ENCODE assay signal across 9 mouse cellular contexts in genomic region chr16:96159091-96159731, GRCm38 (mm10). TPM values are rescaled to one million over a fixed set of nuclear protein-coding genes. Genes with fewer than 3 reads are reported as not detected.
A peak's percentile ranks its signal among the peaks of the same experiment; 100 is the strongest.
DNase-seq lines count a peak whose midpoint lies in the region; ATAC-seq and TF ChIP-seq lines count a peak whose summit lies in the region.
"Had no signal": no experiment of that assay in that cellular context is flagged by ENCODE, and none has a peak within 500 bp of the region (broad histone marks: within the 10 kb centered on the region; RNA-seq: fewer than 3 reads in every experiment).

No protein-coding gene starts in this region.

- peaks cover 9% of the 10 kb centered on the region; the same call in 1 of the 2 replicates for H3K36me3 ChIP-seq in embryonic facial prominence, embryonic 14.5 days (ENCODE audit: control insufficient read depth, insufficient read depth, low read length)
- H3K36me3 ChIP-seq in heart, embryonic 13.5 days = peaks cover 32% of the 10 kb centered on the region
- peaks cover 26% of the 10 kb centered on the region for H3K36me3 ChIP-seq in kidney, embryonic 15.5 days
- H3K36me3 ChIP-seq in lung, embryonic 14.5 days (ENCODE audit: insufficient read depth) = peaks cover 6% of the 10 kb centered on the region; the same call in 1 of the 2 replicates

- no peaks in the 10 kb centered on the region for H3K9me3 ChIP-seq in embryonic facial prominence, embryonic 14.5 days (ENCODE audit: control insufficient read depth, low read length)
- no peaks in the 10 kb centered on the region for H3K9me3 ChIP-seq in heart, embryonic 13.5 days
- no peaks in the 10 kb centered on the region for H3K9me3 ChIP-seq in kidney, embryonic 15.5 days (replicated peaks)
- H3K9me3 ChIP-seq in lung, embryonic 14.5 days (ENCODE audit: low read depth, low read length) = no peaks in the 10 kb centered on the region

- peak overlapping the region; percentile 55 for H3K4me3 ChIP-seq in embryonic facial prominence, embryonic 14.5 days (ENCODE audit: low read depth, low read length)
- peak overlapping the region; percentile 70 for H3K4me3 ChIP-seq in heart, embryonic 13.5 days
- H3K4me3 ChIP-seq in kidney, embryonic 15.5 days (replicated peaks) = peak overlapping the region; percentile 60
- peak overlapping the region; percentile 56 for H3K4me3 ChIP-seq in lung, embryonic 14.5 days (ENCODE audit: low read depth, low read length)

- ATAC-seq in embryonic facial prominence, embryonic 14.5 days (ENCODE audit: low read depth) = peak; percentile 80
- peak; percentile 71 for ATAC-seq in heart, embryonic 13.5 days (ENCODE audit: extremely low read depth, insufficient number of reproducible peaks, low FRiP score, low TSS enrichment)
- peak; percentile 84 for ATAC-seq in kidney, embryonic 15.5 days (replicated peaks; ENCODE audit: low FRiP score)
- peak; percentile 91 for ATAC-seq in lung, embryonic 14.5 days (ENCODE audit: insufficient read depth)
- peak; percentile 30; the same call in 1 of the 2 replicates for ATAC-seq in neutrophil, adult 5-6 weeks (ENCODE audit: extremely low read depth, insufficient number of reproducible peaks, low FRiP score, poor library complexity, severe bottlenecking)
- ATAC-seq: Patski had no signal

- H3K27ac ChIP-seq in embryonic facial prominence, embryonic 14.5 days (replicated peaks; ENCODE audit: low read depth, low read length) = peak overlapping the region; percentile 83
- peak overlapping the region; percentile 89 for H3K27ac ChIP-seq in heart, embryonic 13.5 days (replicated peaks)
- peak overlapping the region; percentile 75 for H3K27ac ChIP-seq in kidney, embryonic 15.5 days
- peak overlapping the region; percentile 79 for H3K27ac ChIP-seq in lung, embryonic 14.5 days (ENCODE audit: low read depth)

- DNase-seq in CD4-positive, CD25-positive, alpha-beta regulatory T cell, adult 2 months (ENCODE audit: low read depth, low spot score) = peak; percentile 56
- DNase-seq in adrenal gland, postnatal 4 days (ENCODE audit: low spot score in 2 of 2) = peak; percentile 38 to 43
- DNase-seq in embryonic facial prominence, embryonic 14.5 days (ENCODE audit: low spot score) = peak; percentile 69
- DNase-seq in lung, embryonic 14.5 days = peak; percentile 86
- DNase-seq in thymus, postnatal 14 days = peak; percentile 68

- peak overlapping the region; percentile 88 for H3K9ac ChIP-seq in embryonic facial prominence, embryonic 14.5 days (ENCODE audit: low read depth, low read length)
- peak overlapping the region; percentile 97 for H3K9ac ChIP-seq in heart, embryonic 13.5 days
- peak overlapping the region; percentile 84 for H3K9ac ChIP-seq in kidney, embryonic 15.5 days
- H3K9ac ChIP-seq in lung, embryonic 14.5 days = peak overlapping the region; percentile 88

- peak; percentile 80 for TF ChIP-seq CTCF in lung, embryonic 14.5 days (IDR thresholded peaks at IDR 0.05; ENCODE audit: low read depth)

- no peaks in the 10 kb centered on the region for H3K27me3 ChIP-seq in embryonic facial prominence, embryonic 14.5 days (replicated peaks; ENCODE audit: control insufficient read depth, insufficient read depth, low read length)
- H3K27me3 ChIP-seq in heart, embryonic 13.5 days (replicated peaks) = no peaks in the 10 kb centered on the region
- H3K27me3 ChIP-seq in kidney, embryonic 15.5 days = no peaks in the 10 kb centered on the region
- no peaks in the 10 kb centered on the region for H3K27me3 ChIP-seq in lung, embryonic 14.5 days (ENCODE audit: insufficient read depth, low read length)
- H3K27me3 ChIP-seq: Patski had no signal

- no peaks in the 10 kb centered on the region for H3K4me1 ChIP-seq in embryonic facial prominence, embryonic 14.5 days (ENCODE audit: control insufficient read depth, insufficient read depth, low read length)
- H3K4me1 ChIP-seq in heart, embryonic 13.5 days = peaks cover 18% of the 10 kb centered on the region
- peaks cover 19% of the 10 kb centered on the region for H3K4me1 ChIP-seq in kidney, embryonic 15.5 days
- no peaks in the 10 kb centered on the region for H3K4me1 ChIP-seq in lung, embryonic 14.5 days (ENCODE audit: insufficient read depth)

- under 1% methylated on average over 35 of the region's 67 CpGs for WGBS in embryonic facial prominence, embryonic 14.5 days
- under 1% methylated on average over 67 of the region's 67 CpGs for WGBS in heart, embryonic 13.5 days
- under 1% methylated on average over 67 of the region's 67 CpGs for WGBS in kidney, embryonic 15.5 days
- WGBS in lung, embryonic 14.5 days = under 1% methylated on average over 67 of the region's 67 CpGs

- peak overlapping the region; percentile 91 for H3K4me2 ChIP-seq in embryonic facial prominence, embryonic 14.5 days (ENCODE audit: low read depth, low read length)
- peak overlapping the region; percentile 98 for H3K4me2 ChIP-seq in heart, embryonic 13.5 days
- peak overlapping the region; percentile 97 for H3K4me2 ChIP-seq in kidney, embryonic 15.5 days
- peak overlapping the region; percentile 98 for H3K4me2 ChIP-seq in lung, embryonic 14.5 days

RNA-seq across cellular contexts. Expression of gene Wrb, which starts 14.0 kb away (rescaled TPM):
- total RNA-seq in adrenal gland, postnatal 4 days (2021) = 10 to 100 TPM; 31.5 to 31.9 TPM
- 61.3 and 63.0 TPM in 2 replicates for polyA plus RNA-seq in embryonic facial prominence, embryonic 14.5 days (2014; fragmentation: Nextera tagmentation; extraction: Ambion mirVana)
- polyA plus RNA-seq in heart, embryonic 13.5 days (2015; fragmentation: Nextera tagmentation; extraction: Ambion mirVana) = 64.6 and 71.2 TPM in 2 replicates
- polyA plus RNA-seq in kidney, embryonic 15.5 days (2015; fragmentation: Nextera tagmentation; extraction: Ambion mirVana) = 67.1 and 68.6 TPM in 2 replicates
- 53.3 and 56.2 TPM in 2 replicates for polyA plus RNA-seq in lung, embryonic 14.5 days (2014; fragmentation: Nextera tagmentation; extraction: Ambion mirVana)
- 6.6 and 8.2 TPM in 2 replicates for total RNA-seq in neutrophil, adult 5-6 weeks (2017)

RNA-seq across cellular contexts. Expression of gene Hmgn1, which starts 31.7 kb away (rescaled TPM):
- total RNA-seq in adrenal gland, postnatal 4 days (2021) = 100 to 1,000 TPM; 270 to 285 TPM
- polyA plus RNA-seq in embryonic facial prominence, embryonic 14.5 days (2014; fragmentation: Nextera tagmentation; extraction: Ambion mirVana) = 528 and 592 TPM in 2 replicates
- 348 and 374 TPM in 2 replicates for polyA plus RNA-seq in heart, embryonic 13.5 days (2015; fragmentation: Nextera tagmentation; extraction: Ambion mirVana)
- 696 and 818 TPM in 2 replicates for polyA plus RNA-seq in kidney, embryonic 15.5 days (2015; fragmentation: Nextera tagmentation; extraction: Ambion mirVana)
- 746 and 786 TPM in 2 replicates for polyA plus RNA-seq in lung, embryonic 14.5 days (2014; fragmentation: Nextera tagmentation; extraction: Ambion mirVana)
- total RNA-seq in neutrophil, adult 5-6 weeks (2017) = 97.1 and 160 TPM in 2 replicates

RNA-seq across cellular contexts. Expression of gene Lca5l, which starts 32.9 kb away (rescaled TPM):
- total RNA-seq in adrenal gland, postnatal 4 days (2021) = 1 to 10 TPM; 3.2 to 4.4 TPM
- 1.8 and 2.1 TPM in 2 replicates for polyA plus RNA-seq in embryonic facial prominence, embryonic 14.5 days (2014; fragmentation: Nextera tagmentation; extraction: Ambion mirVana)
- 1.2 and 1.6 TPM in 2 replicates for polyA plus RNA-seq in heart, embryonic 13.5 days (2015; fragmentation: Nextera tagmentation; extraction: Ambion mirVana)
- 0.91 and 1.5 TPM in 2 replicates for polyA plus RNA-seq in kidney, embryonic 15.5 days (2015; fragmentation: Nextera tagmentation; extraction: Ambion mirVana)
- 1.1 and 1.9 TPM in 2 replicates for polyA plus RNA-seq in lung, embryonic 14.5 days (2014; fragmentation: Nextera tagmentation; extraction: Ambion mirVana)
- total RNA-seq in neutrophil, adult 5-6 weeks (2017) = not detected in 2 replicates

RNA-seq across cellular contexts. Expression of gene Sh3bgr, which starts 41.0 kb away (rescaled TPM):
- 10 to 100 TPM in 1 of 2 experiments, 1 to 10 TPM in 1; 9.0 to 23.2 TPM for total RNA-seq in adrenal gland, postnatal 4 days (2021)
- 25.4 and 40.9 TPM in 2 replicates for polyA plus RNA-seq in embryonic facial prominence, embryonic 14.5 days (2014; fragmentation: Nextera tagmentation; extraction: Ambion mirVana)
- 520 and 554 TPM in 2 replicates for polyA plus RNA-seq in heart, embryonic 13.5 days (2015; fragmentation: Nextera tagmentation; extraction: Ambion mirVana)
- 10.1 and 10.2 TPM in 2 replicates for polyA plus RNA-seq in kidney, embryonic 15.5 days (2015; fragmentation: Nextera tagmentation; extraction: Ambion mirVana)
- 1.9 and 6.6 TPM in 2 replicates for polyA plus RNA-seq in lung, embryonic 14.5 days (2014; fragmentation: Nextera tagmentation; extraction: Ambion mirVana)
- total RNA-seq in neutrophil, adult 5-6 weeks (2017) = not detected in 2 replicates

Comparison
In these comparisons a context has a peak if more than half of its experiments do, and no peak if none do; other contexts are left out.
1. Peak in every context shown above with its lines: DNase-seq, ATAC-seq, H3K4me3 ChIP-seq and H3K27ac ChIP-seq.
2. ATAC-seq: peak in every context shown above with its lines; median percentile 91 in lung, embryonic 14.5 days; 84 in kidney, embryonic 15.5 days; 80 in embryonic facial prominence, embryonic 14.5 days; 71 in heart, embryonic 13.5 days; 30 in neutrophil, adult 5-6 weeks.